Mouse (Mus musculus) retina, adult 2 months (tissue): ENCODE measurements around the gene Qars.

Experiments used
- DNase-seq: peaks from one replicate; pipeline ENCODE4 v3.0.0-alpha.2; 2012; ENCODE audit warnings: low read depth, low spot score

Gene Qars

DNA sequence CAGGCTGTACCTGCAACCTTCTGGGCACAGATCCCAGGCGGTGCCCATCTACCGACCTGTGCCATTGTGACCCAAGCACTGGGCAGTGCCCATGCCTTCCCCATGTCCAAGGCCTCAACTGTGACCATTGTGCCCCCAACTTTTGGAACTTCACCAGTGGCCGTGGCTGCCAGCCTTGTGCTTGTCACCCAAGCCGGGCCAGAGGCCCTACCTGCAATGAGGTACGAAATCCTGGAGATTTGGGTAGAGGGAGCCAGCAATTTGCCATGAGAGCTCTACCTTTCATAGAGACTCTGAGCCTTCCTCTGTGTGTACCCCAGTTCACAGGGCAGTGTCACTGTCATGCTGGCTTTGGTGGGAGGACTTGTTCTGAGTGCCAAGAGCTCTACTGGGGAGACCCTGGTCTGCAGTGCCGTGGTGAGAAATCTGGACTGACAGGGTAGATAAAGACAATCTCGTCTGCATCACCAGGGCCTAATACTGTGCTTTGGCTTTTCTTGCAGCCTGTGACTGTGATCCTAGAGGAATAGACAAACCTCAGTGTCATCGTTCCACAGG lies 20.5 kb upstream of the Qars start:
- no peak for DNase-seq

DNA sequence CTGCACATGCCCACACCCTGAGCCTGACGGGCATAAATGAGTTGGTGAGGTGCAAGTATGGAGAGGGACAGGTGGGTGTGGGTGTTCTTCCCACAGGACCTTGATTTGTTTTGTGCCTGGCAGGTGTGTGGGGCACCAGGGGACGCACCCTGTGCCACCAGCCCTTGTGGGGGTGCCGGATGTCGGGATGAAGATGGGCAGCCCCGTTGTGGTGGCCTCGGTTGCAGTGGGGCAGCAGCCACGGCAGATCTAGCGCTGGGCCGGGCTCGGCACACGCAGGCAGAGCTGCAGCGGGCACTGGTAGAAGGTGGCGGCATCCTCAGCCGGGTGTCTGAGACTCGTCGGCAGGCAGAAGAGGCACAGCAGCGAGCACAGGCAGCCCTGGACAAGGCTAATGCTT lies 19.1 kb upstream of the Qars start:
- DNase-seq = no peak

DNA sequence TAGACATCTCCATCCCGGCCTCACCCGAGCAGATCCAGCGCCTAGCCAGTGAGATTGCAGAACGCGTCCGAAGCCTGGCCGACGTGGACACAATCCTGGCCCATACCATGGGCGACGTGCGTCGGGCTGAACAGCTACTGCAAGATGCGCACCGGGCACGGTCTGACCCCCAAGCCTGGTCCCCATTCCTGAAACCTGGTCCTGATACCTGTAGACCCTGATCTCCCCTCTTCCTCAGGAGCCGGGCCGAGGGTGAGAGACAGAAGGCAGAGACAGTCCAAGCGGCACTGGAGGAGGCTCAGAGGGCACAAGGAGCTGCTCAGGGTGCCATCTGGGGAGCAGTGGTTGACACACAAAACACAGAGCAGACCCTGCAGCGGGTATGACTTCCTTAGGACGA lies 18.3 kb upstream of the Qars start:
- DNase-seq = no peak

- no peak for DNase-seq
These were observed 17.6 kb upstream of the Qars start for GRCm38 (mm10) chr9:108489702-108490558.

DNA sequence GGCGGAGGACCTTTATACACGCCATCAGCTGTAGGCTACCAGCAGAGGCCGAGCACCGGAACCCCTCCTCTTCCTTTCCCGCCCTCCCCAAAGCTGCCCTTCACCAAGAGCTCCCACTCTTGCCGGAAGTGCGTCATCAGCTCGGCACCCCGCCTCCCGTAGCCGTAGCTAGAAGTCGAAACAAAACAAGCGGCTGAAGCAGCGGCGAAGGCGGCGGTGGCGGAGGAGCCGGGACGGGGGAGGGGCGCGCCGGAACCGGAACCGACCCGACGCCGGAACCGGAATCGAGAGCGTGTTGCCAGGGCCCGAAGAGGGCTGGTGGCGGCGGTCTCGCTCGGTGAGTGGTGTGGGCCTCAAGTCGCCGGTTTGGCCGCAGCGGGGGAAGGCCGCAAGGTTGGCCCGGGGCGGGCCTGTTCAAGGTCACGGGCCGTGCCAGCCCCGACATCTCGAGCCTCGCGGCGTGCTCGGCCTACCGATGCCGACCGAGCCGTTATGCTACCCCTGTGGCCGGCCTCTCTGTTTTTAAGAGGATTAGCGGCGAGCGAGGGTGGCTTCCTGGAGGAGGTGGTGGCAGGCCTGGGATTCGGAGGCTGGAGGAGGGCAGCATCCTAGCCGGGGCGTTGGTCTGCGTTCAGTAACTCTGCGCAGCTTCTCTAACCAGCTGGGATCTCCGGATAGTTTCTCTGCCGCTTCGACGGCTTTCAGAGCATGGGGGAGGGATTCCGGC lies 16.8 kb upstream of the Qars start, which contains the start of gene Usp19:
Usp19 (plus strand) TSS at position 44 of the 727 bp plus-strand sequence.
- peak; percentile 94 for DNase-seq

- DNase-seq = no peak
These were observed 16.3 kb upstream of the Qars start for GRCm38 (mm10) chr9:108491286-108491580.

GRCm38 (mm10) chr9:108492043-108492750 lies 15.3 kb upstream of the Qars start:
- DNase-seq = no peak

GRCm38 (mm10) chr9:108493246-108493645 lies 14.3 kb upstream of the Qars start:
- DNase-seq = no peak

GRCm38 (mm10) chr9:108494146-108494825 lies 13.2 kb upstream of the Qars start:
- DNase-seq = no peak

DNA sequence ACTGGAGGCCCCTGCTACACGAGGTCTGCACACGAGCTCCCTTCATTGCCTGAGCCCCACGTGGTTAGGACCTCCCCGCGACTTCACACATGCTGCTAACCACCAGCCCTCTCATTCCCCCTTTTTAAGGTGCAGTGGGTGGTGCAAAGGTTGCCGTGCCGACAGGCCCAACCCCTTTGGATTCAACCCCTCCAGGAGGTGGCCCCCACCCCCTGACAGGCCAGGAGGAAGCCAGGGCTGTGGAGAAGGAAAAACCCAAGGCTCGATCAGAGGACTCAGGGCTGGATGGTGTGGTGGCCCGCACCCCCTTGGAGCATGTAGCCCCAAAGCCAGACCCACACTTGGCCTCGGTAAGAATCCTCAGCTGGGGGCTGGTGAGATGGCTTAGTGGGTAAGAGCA lies 12.6 kb upstream of the Qars start:
- no peak for DNase-seq

- no peak for DNase-seq
These were observed 8.3 kb upstream of the Qars start for GRCm38 (mm10) chr9:108499231-108499630.

- DNase-seq = no peak
These were observed 7.6 kb upstream of the Qars start for GRCm38 (mm10) chr9:108499943-108500342.

DNA sequence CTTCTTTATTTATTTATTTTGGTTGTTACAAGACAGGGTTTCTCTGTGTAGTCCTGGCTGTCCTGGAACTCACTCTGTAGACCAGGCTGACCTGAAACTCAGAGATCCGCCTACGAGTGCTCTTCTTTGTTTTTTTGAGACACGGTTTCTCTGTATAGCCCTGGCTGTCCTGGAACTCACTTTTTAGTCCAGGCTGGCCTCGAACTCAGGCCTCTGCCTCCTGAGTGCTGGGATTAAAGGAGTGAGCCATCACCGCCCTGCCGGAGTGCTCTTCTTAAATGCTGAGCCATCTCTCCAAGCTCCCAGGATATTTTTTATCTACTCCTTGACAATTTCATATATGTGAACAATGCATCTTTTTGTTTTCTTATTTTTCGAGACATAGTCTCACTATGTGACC lies 605 bp upstream of the Qars start:
- DNase-seq = no peak

GRCm38 (mm10) chr9:108508776-108509175 lies 1.3 kb downstream of the Qars start:
- no peak for DNase-seq

DNA sequence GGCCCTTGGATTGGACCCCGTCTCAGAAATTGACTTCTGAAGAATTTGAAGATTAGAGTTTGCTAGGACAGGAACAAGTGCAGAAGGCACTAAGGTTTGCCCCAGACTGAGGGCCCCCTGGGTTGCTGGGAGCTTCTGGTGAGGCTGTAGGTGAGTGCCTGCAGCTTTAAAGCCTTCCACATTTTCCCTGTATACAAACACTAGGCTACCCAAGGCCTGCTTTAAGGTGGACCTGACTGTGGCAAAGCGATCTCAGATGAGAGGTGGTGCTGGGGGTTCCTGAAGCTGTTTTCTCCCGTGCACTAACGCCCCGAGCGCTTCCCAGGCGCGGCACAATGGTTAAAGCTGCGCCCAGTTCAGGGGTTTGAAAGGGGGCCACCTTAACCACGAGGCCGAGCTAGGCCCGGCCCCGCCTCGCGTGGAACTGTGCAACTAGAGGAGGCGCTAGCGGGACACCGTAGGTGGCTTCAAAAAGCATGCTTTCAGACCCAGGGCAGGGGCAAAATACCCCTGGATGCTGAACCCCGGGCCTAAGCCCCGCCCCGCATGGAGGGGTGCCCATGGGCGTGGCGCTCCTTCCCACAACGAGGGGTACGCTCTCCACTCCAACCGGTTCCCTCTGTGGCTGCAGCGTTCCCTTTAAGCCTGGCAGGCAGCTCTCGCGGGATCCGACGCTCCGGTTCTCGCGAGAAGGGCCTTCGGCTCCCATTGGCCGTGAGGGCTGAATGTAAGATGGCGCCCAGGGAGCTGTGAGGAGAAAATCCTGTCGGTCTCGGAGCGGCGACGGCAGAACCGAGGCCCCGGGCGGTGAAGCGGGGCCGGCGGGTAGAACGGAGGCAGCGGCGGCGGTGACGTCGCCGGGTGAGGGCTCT lies 9.1 kb downstream of the Qars start, which contains the start of gene Qrich1:
Qrich1 (plus strand) TSS at position 427 of the 872 bp plus-strand sequence.
- DNase-seq = peak; percentile 92

DNA sequence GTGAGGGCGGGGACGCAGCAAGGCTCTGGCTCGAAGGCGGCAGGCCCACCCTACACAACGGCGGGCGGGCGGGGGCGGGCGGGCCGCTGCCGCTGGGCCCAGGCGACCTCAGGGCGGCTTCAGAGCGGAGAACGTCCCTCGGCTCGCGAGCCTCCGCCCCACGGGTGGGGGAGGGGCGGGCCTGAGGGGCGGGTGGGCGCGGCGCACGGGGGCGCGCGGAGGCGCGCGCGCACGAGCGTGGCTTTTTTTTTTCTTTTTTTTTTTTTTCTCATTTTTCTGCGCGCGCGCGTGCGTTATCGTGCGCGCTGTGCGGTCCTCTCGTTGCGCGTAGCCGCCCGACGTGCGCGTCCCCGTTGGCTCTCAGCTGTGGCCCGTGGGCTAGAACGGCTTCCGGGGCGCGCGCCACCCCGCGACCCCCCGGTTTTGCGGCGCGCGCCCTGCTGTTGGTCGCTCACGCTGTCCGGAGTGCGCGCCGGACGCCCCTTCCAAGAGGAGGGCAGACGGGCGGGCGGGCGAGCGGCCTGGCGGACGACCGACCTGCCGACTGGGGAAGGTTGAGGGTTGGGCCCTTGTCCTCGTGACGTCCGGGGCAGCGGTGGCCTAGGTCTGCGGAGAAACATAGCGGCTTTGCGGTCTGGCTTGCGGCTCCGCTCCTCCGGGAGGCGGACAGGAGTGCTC lies 9.9 kb downstream of the Qars start:
- peak; percentile 38 for DNase-seq

DNA sequence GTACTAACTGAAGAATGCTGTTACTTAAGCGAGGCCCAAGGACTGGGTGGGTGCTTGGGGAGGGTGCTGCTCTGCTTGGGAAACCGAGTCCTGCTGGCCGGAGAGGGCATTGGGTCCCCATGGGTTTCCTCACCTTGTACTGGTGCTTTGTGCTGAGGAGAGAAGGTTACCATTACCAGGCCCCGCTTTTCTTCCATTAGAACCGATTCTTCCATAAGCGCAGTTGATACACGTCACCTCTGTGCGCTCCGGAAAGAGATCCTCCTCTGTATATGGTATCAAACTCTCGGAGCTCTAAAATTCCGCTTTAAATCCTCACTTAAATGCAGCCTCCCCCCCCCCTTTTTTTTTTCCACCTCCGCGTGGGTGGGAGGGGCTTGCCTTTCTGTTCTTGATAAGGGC lies 10.4 kb downstream of the Qars start:
- DNase-seq = no peak

DNA sequence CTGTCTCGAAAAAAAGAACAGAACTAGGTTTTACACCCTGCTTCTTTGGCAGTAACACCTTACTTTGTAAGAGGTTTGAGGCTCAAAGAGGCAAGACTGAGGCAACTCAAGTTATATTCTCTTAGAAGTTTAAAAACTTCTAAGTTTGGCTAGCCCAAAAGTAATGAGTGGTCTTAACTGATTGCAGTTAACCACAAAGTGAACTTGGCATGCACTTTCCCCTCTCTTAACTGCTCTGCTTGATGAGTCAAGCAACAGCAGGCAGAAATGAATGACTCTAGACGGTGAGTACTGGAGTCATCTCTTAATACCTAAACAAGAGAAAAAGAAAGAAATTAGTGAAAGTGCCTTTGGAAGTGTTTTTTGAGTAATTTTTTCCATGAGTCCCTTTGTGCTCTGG lies 14.1 kb downstream of the Qars start:
- DNase-seq = no peak

DNA sequence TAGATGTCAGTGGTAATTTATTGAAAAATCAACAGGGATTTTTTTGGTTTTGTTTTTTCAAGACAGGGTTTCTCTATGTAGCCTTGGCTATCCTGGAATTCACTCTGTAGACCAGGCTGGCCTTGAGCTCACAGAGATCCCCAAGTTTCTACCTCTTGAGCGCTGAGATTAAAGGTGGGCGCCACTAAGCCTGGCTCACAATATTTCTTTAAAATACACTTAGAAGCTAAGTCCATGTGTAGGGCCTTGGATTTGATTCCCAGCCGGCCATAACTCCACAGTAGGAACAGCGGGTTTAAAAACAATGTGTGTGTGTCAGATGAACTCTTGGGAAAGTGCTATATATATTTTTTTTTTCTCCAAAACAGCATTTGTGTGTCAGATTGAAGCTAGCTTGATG lies 15.8 kb downstream of the Qars start:
- DNase-seq = no peak

- DNase-seq = no peak
These were observed 17.9 kb downstream of the Qars start for GRCm38 (mm10) chr9:108525400-108525799.
